Mouse (Mus musculus): ENCODE measurements around the gene Cdon. TPM values are rescaled to one million over a fixed set of nuclear protein-coding genes. Genes with fewer than 3 reads are reported as not detected.

The Cdon gene
- total RNA-seq, 2 experiments from 2014 or later: 14.2 to 17.9 TPM

DNA sequence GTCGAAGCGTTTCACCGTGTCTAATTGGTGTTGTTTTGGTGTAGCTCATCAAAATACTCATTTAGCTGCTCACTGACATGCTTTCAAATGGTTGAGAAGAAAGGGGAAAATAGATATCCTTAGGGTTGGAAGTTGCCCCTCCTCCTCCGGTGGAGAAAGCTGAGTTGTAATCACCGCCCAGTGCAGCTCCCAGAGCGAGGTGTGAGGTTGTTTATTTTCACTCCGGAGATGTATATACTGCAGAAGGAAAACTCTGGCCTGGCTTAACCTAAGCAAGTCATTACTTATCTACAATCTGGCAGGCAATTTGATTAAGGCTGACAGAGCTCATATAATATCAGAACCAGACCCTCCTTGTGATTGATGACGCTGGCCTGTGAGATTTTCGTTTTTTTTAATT lies 14.6 kb downstream of the Cdon start:
- DNase-seq: no peak

- no peak for DNase-seq
Measured at GRCm38 (mm10) chr9:35438286-35439061, 17.5 kb downstream of the Cdon start.

GRCm38 (mm10) chr9:35439062-35439442 lies 18.1 kb downstream of the Cdon start:
- DNase-seq: no peak

DNA sequence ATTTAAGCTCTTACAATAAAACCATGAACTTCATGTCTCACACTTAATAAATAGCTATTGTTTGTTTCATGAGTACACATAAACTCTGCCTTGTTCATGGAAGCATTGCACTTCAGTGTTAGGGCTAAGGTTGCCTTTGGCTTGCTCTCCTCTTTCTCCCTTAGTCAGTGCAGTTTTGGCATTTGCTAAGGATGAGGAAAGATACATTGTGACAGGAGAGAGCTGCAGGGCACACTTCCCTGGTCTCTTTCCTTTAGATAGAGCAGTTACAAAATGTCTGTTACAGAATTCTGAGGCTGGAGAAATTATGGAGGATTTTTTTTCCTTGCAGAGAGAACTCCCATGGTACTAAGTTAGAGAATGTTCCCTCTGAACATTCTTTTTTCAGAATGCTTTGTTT lies 18.8 kb downstream of the Cdon start:
- no peak for DNase-seq

DNA sequence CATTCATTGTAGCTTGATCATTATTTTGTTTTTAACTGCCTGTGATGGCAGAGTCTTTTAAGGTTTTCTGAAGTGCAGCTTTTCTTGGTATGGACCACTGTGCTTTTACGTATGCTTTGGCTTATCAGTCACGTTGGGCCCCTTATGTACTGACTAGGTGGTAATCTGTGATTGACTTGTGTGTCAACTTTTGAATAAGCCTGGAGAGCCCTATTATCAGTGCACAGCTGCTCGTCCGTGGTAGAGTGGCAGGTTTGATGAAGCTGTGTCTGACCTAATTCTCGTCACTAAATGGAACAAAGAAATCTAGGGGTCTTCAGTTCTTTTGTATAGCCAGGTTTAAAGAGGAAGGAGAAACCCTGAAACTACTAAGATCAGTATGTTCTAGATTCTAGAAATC lies 21.5 kb downstream of the Cdon start:
- DNase-seq: no peak

GRCm38 (mm10) chr9:35443618-35444511 lies 22.9 kb downstream of the Cdon start:
- no peak for DNase-seq

GRCm38 (mm10) chr9:35444512-35444886 lies 23.6 kb downstream of the Cdon start:
- no peak for DNase-seq

DNA sequence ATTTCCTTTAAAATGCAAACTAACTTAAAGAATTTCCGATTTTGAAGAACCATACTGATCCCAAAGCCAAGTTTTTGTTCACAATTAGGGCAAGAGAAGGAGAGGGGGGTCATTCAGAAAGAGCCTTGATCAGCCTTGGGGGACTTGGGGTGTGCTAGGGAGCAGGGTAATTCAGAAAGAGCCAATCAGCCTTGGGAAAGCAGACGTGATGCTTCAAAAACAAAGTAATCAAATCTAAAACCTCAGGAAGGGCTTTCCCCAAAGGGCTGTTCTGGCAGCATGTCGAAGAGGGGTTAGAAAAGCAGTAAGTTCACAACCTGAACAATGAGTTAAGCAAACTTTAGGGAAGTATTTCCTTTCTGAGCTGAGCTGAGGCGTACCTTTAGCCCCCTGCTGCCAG lies 26.0 kb downstream of the Cdon start:
- DNase-seq: no peak

DNA sequence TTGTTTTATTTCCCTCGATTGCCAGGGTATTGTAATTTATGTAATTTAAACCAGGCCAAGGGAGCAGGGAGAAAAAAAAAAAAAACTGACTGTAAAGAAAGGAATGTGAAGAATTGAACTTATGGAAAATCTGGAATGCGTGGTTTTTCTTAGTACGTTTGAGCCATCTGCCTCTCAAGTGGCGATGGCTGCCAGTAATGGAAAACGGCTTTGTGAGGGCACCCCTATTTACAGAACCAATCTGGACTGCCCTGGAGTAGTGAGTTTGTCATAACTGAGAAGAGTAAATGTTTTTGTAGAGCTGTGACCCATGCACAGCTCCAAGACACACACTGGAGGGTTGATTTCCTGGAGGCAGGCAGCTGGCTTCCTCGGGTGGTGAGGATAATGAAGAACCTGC lies 32.4 kb downstream of the Cdon start:
- DNase-seq: no peak

- DNase-seq: no peak
Measured at GRCm38 (mm10) chr9:35459594-35459993, 38.7 kb downstream of the Cdon start.

DNA sequence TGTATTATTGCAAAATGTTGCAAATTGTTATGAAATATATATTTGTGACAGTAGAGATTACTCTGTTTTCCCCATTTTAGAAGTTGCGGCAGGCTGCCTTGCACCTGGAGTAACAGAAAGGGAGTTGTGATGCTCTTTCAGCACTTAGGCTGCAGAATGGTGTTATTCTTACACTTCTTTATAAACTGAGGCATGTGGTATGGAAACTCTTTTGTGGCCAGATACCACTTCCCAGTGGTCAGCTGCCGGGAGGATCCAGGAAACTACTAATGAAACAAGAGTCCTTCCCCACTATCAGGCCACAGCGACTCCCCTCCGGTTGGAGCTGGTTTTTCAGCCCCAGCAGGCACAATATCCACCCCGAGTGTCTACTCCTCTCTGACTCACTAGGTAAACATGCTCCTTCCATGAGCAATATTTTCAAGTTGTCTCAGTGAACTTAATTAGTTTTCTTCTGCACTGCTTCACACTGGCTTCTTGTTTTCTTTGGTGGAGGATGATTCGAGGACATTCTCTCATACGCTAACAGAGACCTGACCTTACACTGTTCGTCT lies 46.4 kb downstream of the Cdon start:
- DNase-seq: no peak

- DNase-seq: no peak
Measured at GRCm38 (mm10) chr9:35468913-35469312, 48.0 kb downstream of the Cdon start.

DNA sequence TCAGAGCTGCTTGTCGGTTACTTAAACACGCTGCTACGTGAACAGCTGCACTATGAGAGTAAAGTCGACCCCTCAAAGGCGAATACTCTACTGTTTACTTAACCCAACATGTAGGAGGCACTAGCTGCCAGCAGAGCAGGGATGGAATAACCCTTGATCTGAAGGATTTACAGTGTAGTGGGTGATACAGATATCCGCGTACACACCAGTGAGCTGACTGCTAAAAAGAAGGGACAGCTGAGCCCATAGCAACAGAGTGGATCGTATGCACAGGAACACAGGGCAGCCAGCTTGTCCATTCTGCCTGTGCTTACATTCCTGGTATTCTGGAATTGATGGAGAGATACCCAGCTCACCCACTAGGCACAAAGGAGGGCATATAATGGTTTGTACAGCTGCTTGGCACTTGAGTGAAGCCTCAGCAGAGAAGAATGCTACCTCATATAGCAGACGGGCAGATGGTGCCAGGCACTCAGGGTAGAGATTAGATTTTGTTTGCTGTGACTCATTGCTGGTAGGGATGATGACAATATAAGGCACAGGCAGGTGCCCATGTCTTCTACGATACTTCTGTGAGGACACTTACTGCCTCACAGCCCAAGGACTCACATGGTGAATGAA lies 53.3 kb downstream of the Cdon start:
- no peak for DNase-seq

DNA sequence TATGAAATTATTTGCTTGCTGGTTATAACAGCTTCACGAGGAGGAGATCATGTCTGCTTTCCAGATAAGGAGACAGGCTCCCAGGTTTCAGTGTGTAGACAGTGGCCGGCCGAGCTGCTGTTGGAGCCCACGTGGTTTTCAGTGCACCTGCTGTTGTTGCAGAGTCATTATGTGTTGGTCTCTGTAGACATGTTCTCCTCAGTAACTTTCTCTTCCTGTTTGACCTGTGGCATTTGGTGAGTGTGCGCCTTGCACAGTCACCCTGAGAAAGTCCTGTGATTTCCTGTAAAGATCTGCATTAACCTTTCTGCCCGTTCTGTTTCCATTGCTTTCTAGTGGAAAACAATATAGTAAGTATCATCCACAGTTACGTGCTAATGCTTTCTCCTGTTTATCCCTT lies 54.5 kb downstream of the Cdon start:
- no peak for DNase-seq

DNA sequence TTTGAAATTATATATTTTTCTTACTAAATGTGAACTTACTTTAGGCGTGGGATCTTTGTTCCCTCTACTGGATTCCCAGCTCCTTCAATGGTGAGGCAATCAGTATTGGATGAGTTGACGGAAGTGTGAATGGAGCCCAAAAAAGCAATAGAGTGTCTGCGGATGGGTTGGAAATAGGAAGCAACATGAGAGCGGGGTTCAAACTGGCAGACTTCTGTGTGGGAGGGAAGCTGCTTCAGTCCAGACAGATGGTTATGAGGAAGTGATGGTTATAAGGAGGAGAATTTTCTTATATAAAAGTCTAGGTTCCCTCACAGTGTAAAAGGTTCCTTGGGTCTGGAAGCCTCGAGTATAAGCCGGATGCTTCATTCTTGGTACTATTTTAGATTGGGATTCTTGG lies 58.5 kb downstream of the Cdon start:
- no peak for DNase-seq

- DNase-seq: no peak
Measured at GRCm38 (mm10) chr9:35482014-35482898, 61.3 kb downstream of the Cdon start.

GRCm38 (mm10) chr9:35483949-35484348 lies 63.0 kb downstream of the Cdon start:
- no peak for DNase-seq

DNA sequence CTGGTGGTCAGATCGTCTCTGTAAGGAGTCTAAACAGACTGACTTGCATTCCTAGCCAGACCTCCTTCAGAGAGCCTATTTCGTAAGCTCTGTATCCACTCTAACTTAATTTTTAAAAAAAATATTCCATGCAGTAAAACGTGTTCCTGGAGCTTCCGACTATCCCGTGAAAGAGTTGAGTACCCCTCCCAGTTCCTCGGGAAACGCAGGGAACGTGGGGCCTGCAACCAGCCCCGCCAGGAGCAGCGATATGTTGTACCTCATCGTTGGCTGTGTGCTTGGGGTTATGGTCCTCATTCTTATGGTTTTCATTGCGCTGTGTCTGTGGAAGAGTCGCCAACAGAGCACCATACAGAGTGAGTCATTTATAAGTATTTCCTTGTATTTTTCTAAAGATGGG lies 65.7 kb downstream of the Cdon start:
- no peak for DNase-seq

- DNase-seq: no peak
Measured at GRCm38 (mm10) chr9:35488496-35488895, 67.6 kb downstream of the Cdon start.

- no peak for DNase-seq
Measured at GRCm38 (mm10) chr9:35491109-35491866, 70.4 kb downstream of the Cdon start.

Data from adrenal gland, postnatal 36 days (tissue).